Mouse (Mus musculus): ENCODE measurements around the gene Trp73.
A peak's percentile ranks its signal among the peaks of the same experiment; 100 is the strongest.

- TF ChIP-seq POLR2A (IDR thresholded peaks at IDR 0.05; ENCODE audit: insufficient read depth, low read length) (no peak), CTCF (IDR thresholded peaks at IDR 0.05; ENCODE audit: low read depth, low read length) (peak; percentile 88), EP300 (IDR thresholded peaks at IDR 0.05; ENCODE audit: insufficient read depth, low read depth, low read length) (no peak)
These were observed 46.8 kb downstream of the Trp73 start for GRCm38 (mm10) chr4:154093210-154093609.

All from ES-Bruce4 (cell line).